Mouse (Mus musculus) lung, adult 2 months (tissue): ENCODE measurements around the gene Sgpp1.

ENCODE experiments used
- CTCF ChIP-seq: fragments of 200-500 bp; IDR thresholded peaks from 2 replicates; pipeline ENCODE4 v1.5.1; 2011; ENCODE audit warnings: mild to moderate bottlenecking, low read length, control low read depth; ENCODE audit not compliant: insufficient read depth
- POLR2A ChIP-seq: fragments of 200-500 bp; IDR thresholded peaks from 2 replicates; pipeline ENCODE4 v1.6.1; 2011; ENCODE audit warnings: low read depth, mild to moderate bottlenecking, control low read depth, low read length, borderline replicate concordance; ENCODE audit errors: extremely low read depth

- no peak for TF ChIP-seq CTCF
- no peak for TF ChIP-seq POLR2A
Measured at GRCm38 (mm10) chr12:75756387-75756786, 20.9 kb upstream of the Sgpp1 start.
